Mouse (Mus musculus) left cerebral cortex, adult 18-20 months (tissue): ENCODE results near the gene Mtf1. TPM values are rescaled to one million over a fixed set of nuclear protein-coding genes. Genes with fewer than 3 reads are reported as not detected.
A peak's percentile ranks its signal among the peaks of the same experiment; 100 is the strongest.

ENCODE experiments used
- DNase-seq, 2 experiments: peaks; one replicate each; pipeline ENCODE4 v3.0.0; 2021 to 2022; ENCODE audit warnings: low spot score in 2 of 2, mixed read lengths in 1 of 2
- total RNA-seq, 2 experiments: library from RNA; stranded (reverse); gene quantifications; 2 replicates each; pipeline ENCODE4 v1.2.3; 2021

Mtf1 gene
- total RNA-seq, 2 experiments from 2014 or later, result 25.8 to 27.8 TPM

GRCm38 (mm10) chr4:124796913-124797312 lies 5.0 kb upstream of the Mtf1 start:
- no peak for DNase-seq

GRCm38 (mm10) chr4:124802309-124803260 lies 681 bp downstream of the Mtf1 start:
- DNase-seq, result peak; percentile 96 to 97

- DNase-seq, result no peak
Measured at GRCm38 (mm10) chr4:124803406-124803805, 1.5 kb downstream of the Mtf1 start.

DNA sequence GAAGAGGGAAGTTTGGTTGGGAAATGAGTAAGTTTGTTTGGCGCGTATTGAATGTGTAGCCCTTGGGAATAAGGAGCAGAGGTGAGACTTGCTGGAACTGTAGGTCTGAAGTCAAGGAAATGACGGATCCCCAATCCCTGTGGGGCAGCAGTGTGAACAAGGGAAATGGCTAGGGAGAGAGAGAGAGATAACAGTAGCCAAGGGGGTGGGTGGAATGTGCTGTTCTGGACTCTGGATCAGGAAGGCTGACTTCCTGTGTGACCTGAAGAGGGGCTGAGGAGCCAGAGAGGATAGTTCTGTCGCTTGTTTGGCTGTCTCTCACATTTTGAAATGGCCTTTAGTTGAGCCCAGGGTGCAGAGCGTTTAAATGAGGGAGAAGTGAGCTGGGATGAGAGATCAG lies 6.6 kb downstream of the Mtf1 start:
- no peak for DNase-seq

DNA sequence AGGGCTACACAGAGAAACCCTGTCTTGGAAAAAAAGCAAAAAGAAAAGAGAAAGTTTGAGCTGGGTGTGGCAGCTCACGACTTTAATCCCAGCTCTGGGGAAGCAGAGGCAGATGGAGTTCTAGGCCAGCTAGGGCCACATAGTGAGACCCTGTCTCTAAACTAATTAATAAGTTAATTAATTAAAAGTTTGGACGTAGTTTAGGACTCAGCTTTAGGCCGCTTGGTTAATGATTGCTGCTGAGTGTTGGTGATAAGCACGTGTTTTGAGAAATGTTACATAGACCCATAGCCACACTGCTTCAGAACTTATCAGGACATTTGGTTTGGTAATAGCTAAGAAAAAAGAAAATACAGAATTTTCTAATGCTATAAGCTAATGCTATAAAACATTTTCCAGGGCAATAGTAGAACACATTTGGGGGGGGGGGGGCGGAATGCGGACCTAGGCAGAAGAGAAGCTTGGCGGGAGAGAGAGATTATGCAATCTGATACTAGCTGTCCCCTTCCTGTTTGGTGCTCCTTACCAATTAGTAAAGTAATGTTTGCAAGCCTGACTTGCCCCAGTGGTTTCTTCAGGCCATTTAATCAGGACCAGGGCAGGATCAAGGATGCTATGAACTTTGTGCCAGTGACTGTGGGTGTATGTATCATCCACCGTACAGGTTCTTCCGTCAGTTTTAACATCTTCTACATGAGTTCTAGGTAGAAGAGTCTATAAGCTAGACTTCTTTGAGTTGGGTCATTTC lies 7.4 kb downstream of the Mtf1 start:
- DNase-seq, result no peak

- DNase-seq, result no peak
Measured at GRCm38 (mm10) chr4:124810056-124810455, 8.2 kb downstream of the Mtf1 start.

GRCm38 (mm10) chr4:124811347-124811975 lies 9.6 kb downstream of the Mtf1 start:
- peak; percentile 57 to 74 for DNase-seq

GRCm38 (mm10) chr4:124815901-124816300 lies 14.0 kb downstream of the Mtf1 start:
- DNase-seq, result no peak

DNA sequence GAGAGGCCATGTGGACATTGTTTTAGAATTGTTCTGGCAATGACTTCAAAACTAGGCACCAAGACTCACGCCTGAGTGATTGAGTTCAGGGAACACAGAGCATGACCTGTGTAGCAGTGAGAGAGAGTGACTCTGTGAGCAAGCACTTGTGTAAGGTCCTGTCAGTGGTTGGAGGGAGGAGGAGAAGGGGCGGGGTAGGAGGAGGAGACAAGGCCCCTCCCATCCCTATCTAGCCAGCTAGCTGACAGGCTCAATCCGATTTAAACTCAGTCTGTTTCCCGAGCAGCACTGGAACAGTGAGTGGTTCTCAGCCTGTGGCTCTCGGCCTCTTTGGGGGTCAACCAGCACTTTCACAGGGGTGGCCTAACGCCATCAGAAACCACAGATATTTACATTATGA lies 15.9 kb downstream of the Mtf1 start:
- DNase-seq, result no peak

- no peak for DNase-seq
Measured at GRCm38 (mm10) chr4:124818832-124819231, 16.9 kb downstream of the Mtf1 start.

DNA sequence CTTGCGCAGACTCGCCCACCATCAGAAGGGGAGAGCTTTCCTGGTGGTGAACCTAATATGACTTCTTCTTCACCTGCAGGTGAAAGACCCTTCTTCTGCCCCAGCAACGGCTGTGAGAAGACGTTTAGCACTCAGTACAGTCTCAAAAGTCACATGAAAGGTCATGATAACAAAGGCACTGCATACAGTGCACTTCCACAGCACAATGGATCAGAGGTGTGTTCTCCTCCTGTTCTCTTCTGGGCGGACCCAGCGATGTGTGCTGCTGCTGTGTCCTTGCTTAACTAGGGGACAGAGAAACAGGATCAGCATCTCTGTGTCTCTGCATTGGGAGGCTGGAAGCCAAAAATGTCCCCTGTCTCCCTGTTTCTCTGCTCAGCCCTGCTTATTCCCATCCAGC lies 23.1 kb downstream of the Mtf1 start:
- no peak for DNase-seq

DNA sequence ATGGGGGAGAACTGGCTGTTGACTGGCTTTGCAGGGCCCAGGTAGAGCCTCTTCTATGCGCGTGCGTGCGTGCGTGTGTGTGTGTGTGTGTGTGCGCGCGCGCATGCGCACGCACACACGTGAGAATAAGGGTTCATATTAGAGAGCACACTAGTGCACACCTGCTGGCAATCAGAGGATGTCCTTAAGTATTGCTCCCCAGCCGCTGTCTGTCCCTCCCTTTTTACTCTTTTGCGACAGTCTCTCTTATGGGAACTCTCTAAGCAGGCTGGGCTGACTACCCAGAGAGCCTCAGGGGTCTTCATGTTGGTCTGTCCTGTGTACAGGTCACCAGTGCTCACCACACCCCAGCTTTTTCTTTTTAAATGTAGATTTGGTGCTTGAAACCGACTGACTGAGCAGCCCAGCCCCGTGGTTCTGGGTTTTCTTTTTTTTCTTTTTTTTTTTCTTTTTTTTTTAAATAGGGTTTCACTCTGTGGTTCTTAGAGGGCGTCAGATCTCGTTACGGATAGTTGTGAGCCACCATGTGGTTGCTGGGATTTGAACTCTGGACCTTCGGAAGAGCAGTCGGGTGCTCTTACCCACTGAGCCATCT lies 23.6 kb downstream of the Mtf1 start:
- no peak for DNase-seq

GRCm38 (mm10) chr4:124829671-124830070 lies 27.8 kb downstream of the Mtf1 start:
- no peak for DNase-seq

GRCm38 (mm10) chr4:124832796-124833195 lies 30.9 kb downstream of the Mtf1 start:
- DNase-seq, result no peak

DNA sequence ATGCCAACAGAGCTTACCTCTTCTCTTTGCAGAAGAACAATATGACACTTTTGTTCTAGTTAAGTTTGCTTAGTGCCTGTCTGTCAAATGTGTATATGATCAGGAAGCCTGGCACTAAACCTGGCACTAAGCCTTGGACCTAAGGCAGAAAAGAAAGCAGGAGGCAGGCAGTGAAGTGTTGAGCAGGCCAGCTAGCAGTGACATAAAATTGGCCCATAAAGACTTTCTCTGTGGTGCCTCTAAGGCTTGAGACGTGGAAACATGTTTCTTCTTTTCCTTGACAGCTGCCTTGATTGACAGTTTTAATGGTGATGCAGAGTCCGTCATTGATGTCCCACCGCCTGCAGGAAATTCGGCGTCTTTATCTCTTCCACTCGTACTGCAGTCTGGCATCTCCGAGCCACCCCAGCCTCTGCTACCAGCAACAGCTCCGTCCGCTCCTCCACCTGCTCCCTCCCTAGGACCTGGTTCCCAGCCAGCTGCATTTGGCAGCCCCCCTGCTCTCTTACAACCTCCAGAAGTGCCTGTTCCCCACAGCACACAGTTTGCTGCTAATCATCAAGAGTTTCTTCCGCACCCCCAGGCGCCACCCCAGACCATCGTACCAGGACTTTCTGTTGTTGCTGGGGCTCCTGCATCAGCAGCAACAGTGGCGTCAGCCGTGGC lies 36.3 kb downstream of the Mtf1 start:
- DNase-seq, result no peak

DNA sequence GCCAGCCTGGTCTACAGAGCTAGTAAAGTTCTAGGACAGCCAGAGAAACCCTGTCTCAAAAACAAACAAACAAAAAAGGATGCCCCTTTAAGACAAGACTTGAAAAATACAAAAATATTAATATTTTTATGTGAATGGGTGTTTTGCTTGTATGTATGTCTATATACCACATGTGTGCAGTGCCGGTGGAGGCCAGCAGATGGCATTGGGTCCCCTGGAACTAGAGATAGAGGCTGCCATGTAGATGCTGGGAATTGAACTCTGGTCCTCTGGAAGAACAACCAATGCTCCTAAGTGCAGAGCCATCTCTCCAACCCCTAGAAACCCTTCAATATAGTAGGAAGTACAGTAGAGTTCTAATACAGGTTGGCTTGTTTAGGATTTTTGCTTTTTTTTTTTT lies 39.1 kb downstream of the Mtf1 start:
- DNase-seq, result no peak

DNA sequence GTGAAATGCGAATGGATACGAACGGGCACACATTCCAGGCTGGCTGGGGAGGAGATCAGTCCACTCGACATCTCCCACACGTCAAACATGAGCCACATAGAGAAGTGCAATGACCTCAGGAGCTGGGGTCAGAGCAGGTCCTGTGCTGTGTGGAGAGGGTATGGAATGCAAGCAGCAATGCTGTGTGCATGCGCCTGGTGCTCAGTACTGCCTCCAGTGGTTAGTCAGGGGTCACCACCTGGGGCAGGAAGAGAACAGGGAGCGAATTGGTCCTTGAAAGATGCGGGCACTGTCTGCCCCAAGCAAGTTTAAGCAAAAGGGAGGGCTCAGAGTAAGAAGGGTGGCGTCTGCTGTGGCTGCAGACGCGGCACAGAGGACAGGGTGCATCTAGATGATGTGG lies 41.6 kb downstream of the Mtf1 start:
- no peak for DNase-seq

DNA sequence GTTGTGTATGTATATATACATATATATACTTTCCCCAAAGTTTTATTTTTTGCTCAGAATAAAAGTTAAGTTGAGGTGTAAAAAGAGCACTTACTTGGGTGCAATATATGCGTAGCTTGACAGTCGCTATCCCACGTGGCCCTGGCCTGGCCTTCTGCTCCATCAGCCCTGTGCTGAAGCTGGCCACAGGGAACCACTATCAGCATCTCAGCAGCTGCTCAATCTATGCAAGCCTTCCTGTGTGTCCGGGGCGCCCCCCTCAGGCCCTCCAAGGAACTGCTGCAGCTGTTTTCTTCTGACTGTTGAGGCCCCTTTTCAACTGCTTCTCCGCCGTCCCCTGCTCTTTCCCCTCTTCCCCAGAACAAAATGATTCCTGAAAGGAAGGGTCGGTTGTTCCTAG lies 45.7 kb downstream of the Mtf1 start:
- peak; percentile 84 to 88 for DNase-seq

DNA sequence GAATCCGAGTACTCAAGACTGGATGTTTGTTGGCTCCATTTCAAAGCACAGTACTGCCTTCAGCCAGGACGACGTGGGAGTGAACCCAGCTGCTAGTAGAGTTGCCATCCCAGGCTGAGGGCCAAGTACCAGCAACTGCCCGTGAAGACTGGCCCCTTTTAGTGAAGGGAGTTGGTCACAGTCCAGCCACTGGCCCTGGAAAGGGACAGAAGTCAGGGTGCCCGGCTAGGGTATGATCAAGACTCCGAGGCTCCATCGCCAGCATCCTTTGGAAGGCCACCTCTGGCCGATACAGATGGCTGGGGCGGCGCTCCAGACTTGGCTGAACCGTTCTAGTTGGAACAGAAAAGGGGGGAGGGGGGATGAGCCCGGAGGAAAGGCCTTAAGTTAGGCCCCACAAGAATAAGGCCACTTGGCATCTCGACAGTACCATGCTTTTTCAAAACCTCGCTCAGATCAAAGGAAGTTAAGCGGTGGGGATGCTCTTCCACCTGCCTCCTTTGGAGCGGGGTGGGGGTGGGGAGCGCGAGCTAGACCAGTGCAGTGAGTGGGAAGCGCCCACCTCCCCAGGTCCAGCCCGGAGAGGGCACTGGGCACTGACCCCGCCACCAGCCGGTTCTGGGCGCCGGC lies 47.8 kb downstream of the Mtf1 start:
- DNase-seq, result peak; percentile 63 to 82

GRCm38 (mm10) chr4:124850261-124850913 lies 48.5 kb downstream of the Mtf1 start, which contains the start of gene Yrdc:
Yrdc (plus strand) TSS chr4:124850679.
- DNase-seq, result peak; percentile 93 to 94
